Mouse (Mus musculus): ENCODE results near the gene Ap3d1. TPM values are rescaled to one million over a fixed set of nuclear protein-coding genes. Genes with fewer than 3 reads are reported as not detected.

Gene Ap3d1
- polyA plus RNA-seq, 1 experiment from 2014 or later: 71.4 TPM

DNA sequence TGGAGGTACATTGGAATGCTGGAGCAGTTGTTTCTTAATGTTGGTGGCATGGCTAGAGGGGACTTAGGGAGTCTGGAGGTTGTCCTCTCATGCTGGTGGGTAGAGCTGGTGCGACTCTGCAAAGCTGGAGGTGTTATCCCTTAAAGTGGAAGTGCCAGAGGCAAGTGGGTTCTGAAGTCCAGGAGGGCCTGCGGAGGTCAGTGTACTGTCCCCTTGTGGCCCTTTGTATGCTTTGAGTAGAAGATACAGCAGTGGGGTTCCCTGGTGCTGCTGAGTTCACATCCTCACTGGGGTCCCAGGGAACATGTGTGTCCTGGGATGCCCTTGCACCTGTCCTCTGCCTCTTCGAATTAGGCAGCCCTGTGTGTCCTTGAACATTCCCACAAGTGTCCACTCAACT, 14.0 kb upstream of the Ap3d1 start:
- Histone ChIP-seq H3K27me3 (replicated peaks) (no peaks in the 10 kb centered on the region), H3K9ac (peak overlapping the region; percentile 83), H3K4me1 (replicated peaks) (peaks cover 53% of the 10 kb centered on the region), H3K4me2 (replicated peaks) (peak overlapping the region; percentile 88), H3K27ac (no peak overlapping the region), H3K9me3 (no peaks in the 10 kb centered on the region), H3K4me3 (replicated peaks) (peak overlapping the region; percentile 94), H3K36me3 (no peaks in the 10 kb centered on the region)
- ATAC-seq: no peak
- WGBS: 22% methylated on average over 3 of the region's 3 CpGs

DNA sequence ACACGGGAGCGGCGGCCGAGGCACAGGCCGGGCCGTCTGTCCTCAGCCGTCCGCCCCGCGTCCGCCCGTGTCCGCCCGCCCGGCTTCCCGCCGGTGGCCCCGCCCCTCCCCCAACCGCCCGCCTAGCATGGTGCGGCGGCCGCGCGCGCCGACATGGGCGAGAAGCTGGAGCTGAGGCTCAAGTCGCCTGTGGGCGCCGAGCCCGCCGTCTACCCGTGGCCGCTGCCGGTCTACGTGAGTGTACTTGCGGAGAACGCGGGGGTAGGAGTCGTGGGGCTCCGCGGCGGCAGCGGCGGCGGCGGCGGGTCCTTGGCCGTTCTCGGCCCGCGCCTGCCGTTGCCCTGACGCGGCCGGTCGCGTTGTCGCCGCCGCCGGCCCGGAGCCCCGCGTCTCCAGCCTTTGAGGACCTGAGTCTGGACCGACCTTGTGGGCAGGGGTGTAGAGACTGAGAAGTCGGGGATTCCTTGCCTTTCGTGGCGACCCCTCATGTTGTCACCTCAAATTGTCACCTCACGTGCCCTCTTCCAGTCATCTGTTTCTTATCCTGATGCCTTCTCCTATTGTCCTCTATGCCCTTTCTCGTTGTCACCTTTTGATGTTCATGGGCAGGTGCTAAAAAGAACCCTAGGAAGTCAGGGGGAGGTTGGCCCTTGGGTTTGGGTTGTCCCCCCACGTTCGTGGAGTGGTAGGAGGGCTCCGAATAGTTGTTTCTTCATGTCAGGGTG, 13.4 kb upstream of the Ap3d1 start:
- Histone ChIP-seq H3K9me3 (no peaks in the 10 kb centered on the region), H3K9ac (peak overlapping the region; percentile 83), H3K4me2 (replicated peaks) (peak overlapping the region; percentile 88), H3K4me1 (replicated peaks) (peaks cover 49% of the 10 kb centered on the region), H3K27ac (peak overlapping the region; percentile 79), H3K27me3 (replicated peaks) (no peaks in the 10 kb centered on the region), H3K36me3 (no peaks in the 10 kb centered on the region), H3K4me3 (replicated peaks) (peak overlapping the region; percentile 94)
- under 1% methylated on average over 75 of the region's 75 CpGs for WGBS
- ATAC-seq: no peak; the same call in 1 of the 2 replicates

DNA sequence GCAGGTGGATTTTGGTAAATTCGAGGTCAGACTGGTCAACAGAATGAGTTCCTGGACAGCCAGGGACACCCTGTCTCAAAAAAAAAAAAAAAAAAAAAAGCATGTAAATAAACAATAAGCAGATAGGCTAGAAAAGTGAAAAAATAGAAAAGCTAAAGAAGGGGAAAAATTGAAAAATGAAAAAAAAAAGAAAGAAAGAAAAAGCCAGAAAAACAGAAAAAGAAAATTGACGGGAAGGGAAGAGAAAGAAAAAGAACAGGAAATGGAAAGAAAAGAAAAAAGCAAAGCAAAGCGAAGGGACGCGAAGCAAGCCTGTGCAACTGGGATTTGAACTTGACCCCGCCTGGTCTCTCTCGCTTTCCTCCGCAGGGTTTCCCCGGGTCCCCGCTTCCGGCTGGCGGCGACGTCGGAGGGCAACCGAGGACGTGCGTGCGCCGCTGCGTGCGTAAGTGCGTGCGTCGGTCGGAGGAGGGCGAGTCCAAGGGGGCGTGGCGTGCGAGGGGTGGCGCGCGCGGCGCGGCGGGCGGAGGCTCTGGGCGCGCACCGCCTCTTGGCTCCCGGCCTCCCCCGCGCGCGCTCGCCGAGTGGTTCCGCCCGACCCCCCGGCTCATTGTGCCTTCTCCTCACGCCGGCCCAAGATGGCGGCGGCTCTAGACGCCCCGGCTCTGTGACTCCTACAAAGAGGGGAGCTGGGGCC, 12.7 kb upstream of the Ap3d1 start, which contains the start of gene Dot1l:
Dot1l (plus strand) TSS at position 613 of the 697 bp plus-strand sequence.
- H3K9ac ChIP-seq: peak within 1 kb of the TSS; percentile 83
- peaks cover 45% of the 10 kb centered on the region for H3K4me1 ChIP-seq (replicated peaks)
- H3K27me3 ChIP-seq (replicated peaks): no peaks in the 10 kb centered on the region
- peak within 1 kb of the TSS; percentile 94 for H3K4me3 ChIP-seq (replicated peaks)
- no peaks in the 10 kb centered on the region for H3K36me3 ChIP-seq
- peak; percentile 92 for ATAC-seq
- peak within 1 kb of the TSS; percentile 79 for H3K27ac ChIP-seq
- H3K4me2 ChIP-seq (replicated peaks): peak within 1 kb of the TSS; percentile 88
- H3K9me3 ChIP-seq: no peaks in the 10 kb centered on the region
- under 1% methylated on average over 57 of the region's 57 CpGs for WGBS

- peaks cover 41% of the 10 kb centered on the region for H3K4me1 ChIP-seq (replicated peaks)
- 2% methylated on average over 6 of the region's 6 CpGs for WGBS
- no peak overlapping the region for H3K9ac ChIP-seq
- H3K9me3 ChIP-seq: no peaks in the 10 kb centered on the region
- no peaks in the 10 kb centered on the region for H3K27me3 ChIP-seq (replicated peaks)
- peak overlapping the region; percentile 66 for H3K4me2 ChIP-seq (replicated peaks)
- H3K27ac ChIP-seq: peak overlapping the region; percentile 90
- no peaks in the 10 kb centered on the region for H3K36me3 ChIP-seq
- H3K4me3 ChIP-seq (replicated peaks): peak overlapping the region; percentile 31
- peak; percentile 78 for ATAC-seq
Measured at GRCm38 (mm10) chr10:80752079-80752625, 10.1 kb upstream of the Ap3d1 start.

DNA sequence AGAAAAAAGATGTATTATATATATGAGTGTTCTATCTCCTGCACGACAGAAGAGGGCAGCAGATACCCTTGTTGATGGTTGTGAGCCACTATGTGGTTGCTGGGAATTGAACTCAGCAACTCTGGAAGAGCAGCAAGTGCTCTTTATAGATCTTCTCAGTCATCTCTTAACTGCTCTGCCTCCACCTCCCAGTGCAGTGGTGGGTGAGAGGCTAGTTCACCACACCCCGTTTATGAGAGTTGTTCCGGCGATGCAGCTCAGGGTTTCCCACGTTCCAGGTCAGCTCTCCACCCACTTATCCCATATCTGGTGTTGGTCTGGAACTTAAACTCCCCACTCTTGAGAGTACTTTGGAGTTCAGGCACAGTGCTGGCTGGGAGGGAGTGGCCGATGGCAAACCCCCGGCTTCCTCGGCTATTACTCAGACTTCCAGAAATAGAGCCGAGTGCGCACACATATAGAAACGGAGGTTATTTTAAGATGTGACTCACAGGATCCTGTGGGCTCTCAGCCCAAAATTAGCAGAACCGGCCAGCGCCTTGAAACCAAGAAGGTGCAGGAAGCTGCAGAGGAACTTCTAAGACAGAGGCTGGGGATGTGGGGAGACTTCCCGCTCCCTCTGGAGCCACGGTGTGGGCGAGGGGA, 9.2 kb upstream of the Ap3d1 start:
- ATAC-seq: peak; percentile 29
- Histone ChIP-seq H3K4me3 (replicated peaks) (peak overlapping the region; percentile 31), H3K36me3 (no peaks in the 10 kb centered on the region), H3K27me3 (replicated peaks) (no peaks in the 10 kb centered on the region), H3K9me3 (no peaks in the 10 kb centered on the region), H3K4me1 (replicated peaks) (peaks cover 33% of the 10 kb centered on the region), H3K27ac (peak overlapping the region; percentile 90), H3K9ac (peak overlapping the region; percentile 34; the same call in 1 of the 2 replicates), H3K4me2 (replicated peaks) (peak overlapping the region; percentile 66)
- 3% methylated on average over 16 of the region's 16 CpGs for WGBS

- no peak for ATAC-seq
- no peak overlapping the region for H3K27ac ChIP-seq
- 8% methylated on average over 6 of the region's 6 CpGs for WGBS
- H3K4me3 ChIP-seq (replicated peaks): no peak overlapping the region
- H3K27me3 ChIP-seq (replicated peaks): no peaks in the 10 kb centered on the region
- H3K9me3 ChIP-seq: no peaks in the 10 kb centered on the region
- no peak overlapping the region for H3K9ac ChIP-seq
- no peaks in the 10 kb centered on the region for H3K36me3 ChIP-seq
- H3K4me1 ChIP-seq (replicated peaks): peaks cover 26% of the 10 kb centered on the region
- no peak overlapping the region for H3K4me2 ChIP-seq (replicated peaks)
Measured at GRCm38 (mm10) chr10:80748609-80749008, 6.5 kb upstream of the Ap3d1 start.

GRCm38 (mm10) chr10:80747410-80747809, 5.3 kb upstream of the Ap3d1 start:
- peaks cover 28% of the 10 kb centered on the region for H3K4me1 ChIP-seq (replicated peaks)
- 8% methylated on average over 3 of the region's 3 CpGs for WGBS
- ATAC-seq: no peak
- no peaks in the 10 kb centered on the region for H3K27me3 ChIP-seq (replicated peaks)
- no peaks in the 10 kb centered on the region for H3K36me3 ChIP-seq
- no peak overlapping the region for H3K4me2 ChIP-seq (replicated peaks)
- H3K9me3 ChIP-seq: no peaks in the 10 kb centered on the region
- no peak overlapping the region for H3K27ac ChIP-seq
- H3K4me3 ChIP-seq (replicated peaks): no peak overlapping the region
- no peak overlapping the region for H3K9ac ChIP-seq

DNA sequence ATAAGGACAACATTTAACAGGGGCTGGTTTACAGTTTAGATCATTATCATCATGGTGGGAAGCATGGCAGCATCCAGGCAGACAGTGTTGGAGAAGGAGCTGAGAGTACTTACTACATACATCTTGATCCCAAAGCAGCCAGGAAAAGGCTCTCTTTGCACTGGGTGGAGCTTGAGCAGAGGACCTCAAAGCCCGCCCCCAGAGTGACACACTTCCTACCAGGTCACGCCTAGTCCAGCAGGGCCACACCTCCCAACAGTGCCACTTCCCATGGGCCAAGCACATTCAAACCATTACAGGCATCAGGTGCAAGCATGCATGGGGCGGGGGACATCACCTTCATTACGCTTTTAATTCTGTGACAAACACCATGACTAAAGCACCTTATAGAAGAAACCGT, 2.2 kb upstream of the Ap3d1 start:
- Histone ChIP-seq H3K4me1 (replicated peaks) (peaks cover 28% of the 10 kb centered on the region), H3K4me2 (replicated peaks) (no peak overlapping the region), H3K4me3 (replicated peaks) (no peak overlapping the region), H3K27ac (no peak overlapping the region), H3K36me3 (no peaks in the 10 kb centered on the region), H3K9me3 (no peaks in the 10 kb centered on the region), H3K27me3 (replicated peaks) (no peaks in the 10 kb centered on the region), H3K9ac (no peak overlapping the region)
- ATAC-seq: no peak
- WGBS: 35% methylated on average over 5 of the region's 5 CpGs

GRCm38 (mm10) chr10:80741634-80742179, 357 bp downstream of the Ap3d1 start:
- Histone ChIP-seq H3K27me3 (replicated peaks) (no peaks in the 10 kb centered on the region), H3K9me3 (no peaks in the 10 kb centered on the region), H3K4me2 (replicated peaks) (peak overlapping the region; percentile 88), H3K36me3 (peaks cover 5% of the 10 kb centered on the region; the same call in 1 of the 2 replicates), H3K27ac (peak overlapping the region; percentile 65), H3K4me3 (replicated peaks) (peak overlapping the region; percentile 89), H3K9ac (peak overlapping the region; percentile 94), H3K4me1 (replicated peaks) (peaks cover 30% of the 10 kb centered on the region)
- under 1% methylated on average over 46 of the region's 46 CpGs for WGBS
- ATAC-seq: peak; percentile 48

GRCm38 (mm10) chr10:80741146-80741545, 918 bp downstream of the Ap3d1 start:
- peak overlapping the region; percentile 65; the same call in 1 of the 2 replicates for H3K27ac ChIP-seq
- peak overlapping the region; percentile 94 for H3K9ac ChIP-seq
- no peaks in the 10 kb centered on the region for H3K9me3 ChIP-seq
- H3K36me3 ChIP-seq: peaks cover 5% of the 10 kb centered on the region; the same call in 1 of the 2 replicates
- ATAC-seq: no peak
- peaks cover 31% of the 10 kb centered on the region for H3K4me1 ChIP-seq (replicated peaks)
- peak overlapping the region; percentile 88 for H3K4me2 ChIP-seq (replicated peaks)
- H3K4me3 ChIP-seq (replicated peaks): peak overlapping the region; percentile 89
- WGBS: 17% methylated on average over 5 of the region's 5 CpGs
- no peaks in the 10 kb centered on the region for H3K27me3 ChIP-seq (replicated peaks)

DNA sequence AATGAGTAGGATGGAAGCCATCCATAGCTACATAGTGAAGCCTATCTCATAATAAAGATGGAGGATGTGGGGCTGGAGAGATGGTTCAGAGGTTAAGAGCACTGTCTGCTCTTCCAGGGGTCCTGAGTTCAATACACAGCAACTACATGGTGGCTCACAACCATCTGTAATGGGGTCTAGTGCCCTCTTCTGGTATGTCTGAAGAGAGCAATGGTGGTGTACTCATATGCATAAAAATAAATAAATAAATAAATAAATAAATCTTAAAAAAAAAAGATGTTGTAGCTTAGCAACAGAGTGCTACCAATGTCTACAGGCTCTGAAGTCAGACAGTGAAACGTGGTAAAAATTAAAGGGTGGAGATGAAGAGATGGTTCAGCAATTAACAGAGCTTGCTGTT, 3.4 kb downstream of the Ap3d1 start:
- H3K4me1 ChIP-seq (replicated peaks): peaks cover 31% of the 10 kb centered on the region
- H3K9ac ChIP-seq: no peak overlapping the region
- no peak for ATAC-seq
- 72% methylated on average over 1 of the region's 1 CpGs for WGBS
- H3K27ac ChIP-seq: no peak overlapping the region
- H3K36me3 ChIP-seq: peaks cover 9% of the 10 kb centered on the region; the same call in 1 of the 2 replicates
- H3K27me3 ChIP-seq (replicated peaks): no peaks in the 10 kb centered on the region
- H3K9me3 ChIP-seq: no peaks in the 10 kb centered on the region
- H3K4me3 ChIP-seq (replicated peaks): no peak overlapping the region
- H3K4me2 ChIP-seq (replicated peaks): no peak overlapping the region

DNA sequence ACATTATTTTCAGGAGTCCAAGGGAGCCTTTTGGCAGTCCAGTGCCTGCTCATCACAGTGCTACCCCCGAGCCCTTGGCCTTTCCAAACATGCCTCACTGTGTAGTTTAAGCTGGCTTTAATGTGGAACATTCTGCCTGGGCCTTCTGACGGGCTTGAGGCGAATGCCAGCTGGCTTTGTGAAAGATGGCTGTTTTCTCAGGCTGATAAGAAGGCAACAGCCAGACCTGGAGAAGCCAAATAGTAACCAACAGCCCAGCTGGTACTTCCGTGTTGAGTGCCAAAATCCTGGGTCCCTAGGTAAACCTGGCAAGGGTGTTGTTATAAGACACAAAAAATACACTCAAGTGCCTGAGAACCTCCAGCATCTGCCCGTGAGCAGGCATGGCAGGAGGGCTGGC, 5.3 kb downstream of the Ap3d1 start:
- Histone ChIP-seq H3K9ac (no peak overlapping the region), H3K27me3 (replicated peaks) (no peaks in the 10 kb centered on the region), H3K4me2 (replicated peaks) (no peak overlapping the region), H3K27ac (no peak overlapping the region), H3K36me3 (peaks cover 19% of the 10 kb centered on the region; the same call in 1 of the 2 replicates), H3K9me3 (no peaks in the 10 kb centered on the region), H3K4me1 (replicated peaks) (peaks cover 27% of the 10 kb centered on the region), H3K4me3 (replicated peaks) (no peak overlapping the region)
- 69% methylated on average over 5 of the region's 5 CpGs for WGBS
- ATAC-seq: no peak
